Mouse (Mus musculus) bone marrow, adult 2 months (tissue): ENCODE measurements around the gene Fut11.

Experiments used
- CTCF ChIP-seq: fragments of 200-500 bp; IDR thresholded peaks from 2 replicates; pipeline ENCODE4 v1.5.1; 2011; ENCODE audit warnings: low read length, control low read depth; ENCODE audit not compliant: control insufficient read depth, insufficient read depth
- POLR2A ChIP-seq: fragments of 200-500 bp; IDR thresholded peaks from 2 replicates; pipeline ENCODE4 v1.6.1; 2011; ENCODE audit warnings: low read depth, mild to moderate bottlenecking, control low read depth, low read length, borderline replicate concordance; ENCODE audit not compliant: control insufficient read depth

DNA sequence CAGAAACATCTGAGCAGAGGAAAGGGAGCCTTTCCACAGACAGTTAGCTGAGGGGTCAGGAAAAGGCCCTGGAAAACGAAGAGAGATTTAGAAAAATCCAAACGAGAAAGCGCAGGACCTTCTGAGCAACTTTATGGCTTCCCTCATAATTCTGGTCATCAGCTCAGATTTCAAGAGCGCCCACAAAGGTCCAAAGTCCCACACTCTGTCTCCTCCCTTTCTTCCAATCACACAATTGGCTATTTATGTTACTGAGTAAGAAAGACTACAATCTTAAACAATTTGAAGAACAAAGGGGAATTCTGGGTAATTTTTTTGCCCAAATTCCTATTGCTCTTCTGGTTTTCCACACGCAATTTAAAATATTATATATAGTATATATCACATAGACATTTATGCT, 55.7 kb downstream of the Fut11 start:
- TF ChIP-seq CTCF: no peak
- TF ChIP-seq POLR2A: no peak
